Mouse (Mus musculus) embryonic facial prominence, embryonic 12.5 days (tissue): ENCODE measurements at regions not wholly inside any gene's neighbourhood (a gene's known extent, or its start where the extent isn't known, plus 50 kb on each side); places are given as distances from the start of the nearest gene placed in this dataset.

Source experiments
- ATAC-seq: fragments of 200-750 bp; cut with Nextera tagmentation; 2 replicates; pipeline ENCODE4 v1.8.0; 2017; ENCODE audit not compliant: insufficient number of reproducible peaks, insufficient read depth, low FRiP score, low TSS enrichment
- H3K27ac ChIP-seq: fragments of 300-500 bp; sonication (generic); 2 replicates; pipeline ENCODE4 v1.5.1; 2016; ENCODE audit warnings: mild to moderate bottlenecking
- H3K27me3 ChIP-seq: fragments of 300-500 bp; sonication (generic); 2 replicates; pipeline ENCODE4 v1.6.1; 2016; ENCODE audit warnings: mild to moderate bottlenecking, moderate library complexity
- H3K36me3 ChIP-seq: fragments of 300-500 bp; sonication (generic); 2 replicates; pipeline ENCODE4 v1.6.1; 2016; ENCODE audit warnings: mild to moderate bottlenecking
- H3K4me1 ChIP-seq: fragments of 300-500 bp; sonication (generic); 2 replicates; pipeline ENCODE4 v1.6.1; 2016
- H3K4me2 ChIP-seq: fragments of 300-500 bp; sonication (generic); replicated peaks from 2 replicates; pipeline ENCODE4 v1.6.1; 2016; ENCODE audit warnings: mild to moderate bottlenecking, moderate library complexity
- H3K4me3 ChIP-seq: fragments of 300-500 bp; sonication (generic); 2 replicates; pipeline ENCODE4 v1.5.1; 2016; ENCODE audit warnings: mild to moderate bottlenecking
- H3K9ac ChIP-seq: fragments of 300-500 bp; sonication (generic); 2 replicates; pipeline ENCODE4 v1.6.1; 2016; ENCODE audit warnings: mild to moderate bottlenecking, moderate library complexity
- H3K9me3 ChIP-seq: fragments of 300-500 bp; sonication (generic); 2 replicates; pipeline ENCODE4 v1.6.1; 2016; ENCODE audit warnings: mild to moderate bottlenecking, moderate library complexity
- WGBS: fragments of 180-500 bp; shearing (Covaris S2); methylation state at CpG from one replicate; pipeline ENCODE4 v1.1.7; 2016; 5-methylcytosine and 5-hydroxymethylcytosine counted together

GRCm38 (mm10) chr19:18101423-18102341 is 264.2 kb upstream of the Pcsk5 start:
- Histone ChIP-seq H3K4me3 (no peak overlapping the region), H3K27ac (no peak overlapping the region), H3K4me1 (no peaks in the 10 kb centered on the region), H3K27me3 (no peaks in the 10 kb centered on the region), H3K9me3 (no peaks in the 10 kb centered on the region), H3K9ac (no peak overlapping the region), H3K4me2 (no peak overlapping the region), H3K36me3 (no peaks in the 10 kb centered on the region)
- no peak for ATAC-seq
- 49% methylated on average over 4 of the region's 4 CpGs for whole genome bisulfite sequencing

- no peak for ATAC-seq
- Histone ChIP-seq H3K27ac (no peak overlapping the region), H3K9me3 (no peaks in the 10 kb centered on the region), H3K9ac (no peak overlapping the region), H3K4me3 (no peak overlapping the region), H3K36me3 (no peaks in the 10 kb centered on the region), H3K4me2 (no peak overlapping the region), H3K4me1 (no peaks in the 10 kb centered on the region), H3K27me3 (no peaks in the 10 kb centered on the region)
- WGBS = 75% methylated on average over 6 of the region's 6 CpGs
Observed at GRCm38 (mm10) chr19:18083312-18083711, 245.9 kb upstream of the Pcsk5 start.

- no peak overlapping the region for H3K9ac ChIP-seq
- H3K4me2 ChIP-seq = 0 out of 2 replicates have a peak overlapping the region, but pooled peaks have one; percentile 7
- H3K9me3 ChIP-seq = no peaks in the 10 kb centered on the region
- H3K27me3 ChIP-seq = no peaks in the 10 kb centered on the region
- no peak overlapping the region for H3K4me3 ChIP-seq
- peaks cover 8% of the 10 kb centered on the region; the same call in 1 of the 2 replicates for H3K4me1 ChIP-seq
- peak overlapping the region; percentile 42 for H3K27ac ChIP-seq
- H3K36me3 ChIP-seq = no peaks in the 10 kb centered on the region
- ATAC-seq = no peak
- WGBS = 31% methylated on average over 5 of the region's 5 CpGs
Observed at GRCm38 (mm10) chr19:18068919-18069318, 231.5 kb upstream of the Pcsk5 start.

GRCm38 (mm10) chr19:18067855-18068494 is 230.5 kb upstream of the Pcsk5 start:
- H3K4me1 ChIP-seq = peaks cover 8% of the 10 kb centered on the region; the same call in 1 of the 2 replicates
- H3K4me3 ChIP-seq = no peak overlapping the region
- no peak overlapping the region for H3K4me2 ChIP-seq
- WGBS = 79% methylated on average over 8 of the region's 8 CpGs
- no peaks in the 10 kb centered on the region for H3K36me3 ChIP-seq
- no peaks in the 10 kb centered on the region for H3K9me3 ChIP-seq
- no peaks in the 10 kb centered on the region for H3K27me3 ChIP-seq
- H3K9ac ChIP-seq = no peak overlapping the region
- H3K27ac ChIP-seq = no peak overlapping the region
- no peak for ATAC-seq

GRCm38 (mm10) chr19:18057256-18057890 is 219.9 kb upstream of the Pcsk5 start:
- Histone ChIP-seq H3K4me1 (no peaks in the 10 kb centered on the region), H3K27ac (no peak overlapping the region), H3K27me3 (no peaks in the 10 kb centered on the region), H3K9me3 (no peaks in the 10 kb centered on the region), H3K9ac (no peak overlapping the region), H3K36me3 (no peaks in the 10 kb centered on the region), H3K4me2 (no peak overlapping the region), H3K4me3 (no peak overlapping the region)
- WGBS = 70% methylated on average over 7 of the region's 7 CpGs
- no peak for ATAC-seq

GRCm38 (mm10) chr19:18056414-18057254 is 219.2 kb upstream of the Pcsk5 start:
- Histone ChIP-seq H3K9ac (no peak overlapping the region), H3K4me1 (no peaks in the 10 kb centered on the region), H3K9me3 (no peaks in the 10 kb centered on the region), H3K4me3 (no peak overlapping the region), H3K27me3 (no peaks in the 10 kb centered on the region), H3K27ac (no peak overlapping the region), H3K36me3 (no peaks in the 10 kb centered on the region), H3K4me2 (no peak overlapping the region)
- ATAC-seq = no peak
- WGBS = 54% methylated on average over 21 of the region's 21 CpGs

GRCm38 (mm10) chr19:18050353-18050752 is 212.9 kb upstream of the Pcsk5 start:
- no peak overlapping the region for H3K9ac ChIP-seq
- no peaks in the 10 kb centered on the region for H3K9me3 ChIP-seq
- no peak overlapping the region for H3K4me3 ChIP-seq
- H3K4me1 ChIP-seq = no peaks in the 10 kb centered on the region
- H3K36me3 ChIP-seq = no peaks in the 10 kb centered on the region
- no peak overlapping the region for H3K4me2 ChIP-seq
- no peak overlapping the region for H3K27ac ChIP-seq
- H3K27me3 ChIP-seq = no peaks in the 10 kb centered on the region
- ATAC-seq = no peak
- WGBS = 87% methylated on average over 2 of the region's 2 CpGs

GRCm38 (mm10) chr19:18034225-18034624 is 196.8 kb upstream of the Pcsk5 start:
- no peak for ATAC-seq
- H3K27me3 ChIP-seq = no peaks in the 10 kb centered on the region
- no peak overlapping the region for H3K4me3 ChIP-seq
- WGBS = 38% methylated on average over 1 of the region's 1 CpGs
- no peak overlapping the region for H3K27ac ChIP-seq
- no peak overlapping the region for H3K4me2 ChIP-seq
- no peak overlapping the region for H3K9ac ChIP-seq
- H3K36me3 ChIP-seq = no peaks in the 10 kb centered on the region
- H3K4me1 ChIP-seq = no peaks in the 10 kb centered on the region
- H3K9me3 ChIP-seq = no peaks in the 10 kb centered on the region

- Histone ChIP-seq H3K27me3 (no peaks in the 10 kb centered on the region), H3K27ac (no peak overlapping the region), H3K36me3 (no peaks in the 10 kb centered on the region), H3K9ac (no peak overlapping the region), H3K4me1 (no peaks in the 10 kb centered on the region), H3K4me2 (no peak overlapping the region), H3K4me3 (no peak overlapping the region), H3K9me3 (no peaks in the 10 kb centered on the region)
- WGBS = 94% methylated on average over 5 of the region's 5 CpGs
- ATAC-seq = no peak
Observed at GRCm38 (mm10) chr19:18033599-18033998, 196.2 kb upstream of the Pcsk5 start.

GRCm38 (mm10) chr19:18025877-18026276 is 188.4 kb upstream of the Pcsk5 start:
- no peak overlapping the region for H3K27ac ChIP-seq
- 90% methylated on average over 4 of the region's 4 CpGs for WGBS
- no peak overlapping the region for H3K9ac ChIP-seq
- ATAC-seq = no peak
- no peaks in the 10 kb centered on the region for H3K36me3 ChIP-seq
- no peaks in the 10 kb centered on the region for H3K9me3 ChIP-seq
- no peaks in the 10 kb centered on the region for H3K4me1 ChIP-seq
- H3K27me3 ChIP-seq = no peaks in the 10 kb centered on the region
- no peak overlapping the region for H3K4me2 ChIP-seq
- H3K4me3 ChIP-seq = no peak overlapping the region

- Histone ChIP-seq H3K27ac (no peak overlapping the region), H3K9me3 (no peaks in the 10 kb centered on the region), H3K4me3 (no peak overlapping the region), H3K27me3 (no peaks in the 10 kb centered on the region), H3K36me3 (no peaks in the 10 kb centered on the region), H3K4me2 (no peak overlapping the region), H3K9ac (no peak overlapping the region), H3K4me1 (no peaks in the 10 kb centered on the region)
- WGBS = 73% methylated on average over 2 of the region's 2 CpGs
- no peak for ATAC-seq
Observed at GRCm38 (mm10) chr19:18020351-18020750, 182.9 kb upstream of the Pcsk5 start.
